Mouse (Mus musculus) left cerebral cortex, adult 8-10 months (tissue): ENCODE data around the gene Hnrnpk. TPM values are rescaled to one million over a fixed set of nuclear protein-coding genes. Genes with fewer than 3 reads are reported as not detected.
"Not testable (repeated sequence)": the region's sequence is repeated elsewhere in the genome, so short reads cannot be mapped to it uniquely, and the experiment has no call there.

ENCODE experiments used
- DNase-seq, 2 experiments: peaks; one replicate each; pipeline ENCODE4 v3.0.0; 2022; ENCODE audit warnings: low spot score in 2 of 2
- total RNA-seq, 4 experiments: library from RNA; stranded (reverse); gene quantifications; 2 replicates each; pipeline ENCODE4 v1.2.4; 2022

The Hnrnpk gene
- 100 to 1,000 TPM; 632 to 772 (median 717) TPM for total RNA-seq

GRCm38 (mm10) chr13:58403243-58403642, at the start of gene Hnrnpk:
TSS of gene Hnrnpk (minus strand) at chr13:58403343.
- DNase-seq: not testable (repeated sequence)

DNA sequence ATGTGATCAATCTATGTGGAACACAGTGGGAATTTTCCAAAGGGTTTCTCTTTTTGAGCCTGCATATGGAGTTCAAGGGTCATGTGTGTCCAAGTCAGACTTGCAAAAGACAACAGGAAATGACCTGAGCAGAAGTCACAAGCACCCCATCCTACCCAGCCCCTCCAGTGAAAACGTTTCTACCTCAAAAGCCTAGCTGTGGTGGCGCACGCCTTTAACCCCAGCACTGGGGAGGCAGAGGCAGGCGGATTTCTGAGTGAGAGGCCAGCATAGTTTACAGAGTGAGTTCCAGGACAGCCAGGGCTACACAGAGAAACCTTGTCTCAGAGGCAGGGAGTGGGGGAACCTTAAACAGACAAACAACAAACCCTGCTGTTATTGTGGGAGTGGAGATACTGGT, 49.1 kb upstream of the Hnrnpk start:
- DNase-seq: no peak

DNA sequence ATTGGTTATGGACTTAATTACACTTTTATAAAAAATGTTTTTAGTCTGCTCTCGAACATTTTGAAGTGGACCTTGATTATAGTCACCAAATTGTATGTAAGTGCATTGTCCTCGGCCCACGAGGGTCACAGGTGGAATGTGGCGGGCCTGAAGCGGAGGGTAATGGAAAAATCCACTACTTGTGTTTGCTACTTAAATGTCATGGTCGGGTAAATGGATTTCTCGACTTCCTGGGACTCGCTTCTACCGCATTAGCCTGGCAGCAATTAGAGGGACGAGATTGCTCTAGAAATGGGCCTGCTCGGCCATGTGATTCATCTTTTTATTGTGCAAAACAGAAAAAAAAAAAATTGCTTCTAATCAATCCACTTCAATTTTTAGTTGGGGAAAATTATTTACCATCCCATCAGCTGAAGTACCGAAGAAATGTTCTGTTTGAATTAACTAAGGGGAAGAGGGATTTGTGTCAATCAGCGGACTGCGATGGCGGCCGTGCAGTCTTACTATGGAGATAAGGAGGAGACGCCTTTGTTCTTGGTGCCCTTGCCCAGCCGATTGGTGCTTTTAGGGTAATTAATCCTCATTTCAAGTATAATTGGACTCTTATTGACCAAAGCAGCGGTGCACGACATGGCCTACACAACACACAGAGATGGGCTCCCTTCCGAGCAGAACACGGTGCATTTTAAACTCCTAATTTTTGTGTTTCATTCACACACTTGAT, 47.5 kb upstream of the Hnrnpk start:
- no peak for DNase-seq

GRCm38 (mm10) chr13:58446541-58446940, 43.4 kb upstream of the Hnrnpk start:
- DNase-seq: no peak

DNA sequence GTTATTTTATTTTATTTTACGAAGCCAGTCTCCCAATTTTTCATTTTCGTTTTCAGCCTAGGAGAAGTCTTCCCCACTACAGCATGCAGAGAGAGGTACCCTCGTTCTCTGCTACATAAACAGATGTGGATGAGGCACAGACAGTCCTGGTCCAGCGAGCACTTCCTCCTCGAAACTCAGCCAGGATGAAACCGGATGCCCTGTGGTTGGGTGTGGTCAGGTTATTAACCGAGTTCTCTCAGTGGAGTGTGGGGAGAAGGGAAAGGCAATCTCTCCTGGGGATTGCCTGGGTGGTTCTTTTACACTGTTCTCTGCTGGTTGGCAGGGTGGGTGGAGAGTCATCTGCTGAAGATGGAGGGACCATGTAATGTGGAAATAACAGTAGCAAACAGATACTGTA, 40.6 kb upstream of the Hnrnpk start:
- no peak for DNase-seq

- no peak for DNase-seq
These were observed 40.2 kb upstream of the Hnrnpk start for GRCm38 (mm10) chr13:58443326-58443725.

DNA sequence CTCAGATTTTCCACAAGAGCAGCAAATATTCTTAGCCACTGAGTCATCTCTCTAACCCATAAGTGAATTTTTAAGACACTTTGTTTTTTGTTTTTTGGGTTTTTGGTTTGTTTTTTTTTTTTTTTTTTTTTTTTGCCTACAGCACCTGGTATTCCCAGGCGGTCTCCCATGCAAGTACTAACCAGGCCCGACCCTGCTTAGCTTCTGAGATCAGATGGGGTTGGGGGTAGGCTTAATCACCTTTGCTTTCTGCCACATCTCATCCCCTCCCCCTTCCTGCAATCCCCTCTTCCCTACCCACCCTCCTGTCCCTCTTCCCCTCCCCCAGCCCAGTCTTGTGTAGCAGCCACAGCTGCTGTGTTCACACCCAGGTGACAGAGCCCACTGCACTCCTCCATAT, 36.6 kb upstream of the Hnrnpk start:
- no peak for DNase-seq

DNA sequence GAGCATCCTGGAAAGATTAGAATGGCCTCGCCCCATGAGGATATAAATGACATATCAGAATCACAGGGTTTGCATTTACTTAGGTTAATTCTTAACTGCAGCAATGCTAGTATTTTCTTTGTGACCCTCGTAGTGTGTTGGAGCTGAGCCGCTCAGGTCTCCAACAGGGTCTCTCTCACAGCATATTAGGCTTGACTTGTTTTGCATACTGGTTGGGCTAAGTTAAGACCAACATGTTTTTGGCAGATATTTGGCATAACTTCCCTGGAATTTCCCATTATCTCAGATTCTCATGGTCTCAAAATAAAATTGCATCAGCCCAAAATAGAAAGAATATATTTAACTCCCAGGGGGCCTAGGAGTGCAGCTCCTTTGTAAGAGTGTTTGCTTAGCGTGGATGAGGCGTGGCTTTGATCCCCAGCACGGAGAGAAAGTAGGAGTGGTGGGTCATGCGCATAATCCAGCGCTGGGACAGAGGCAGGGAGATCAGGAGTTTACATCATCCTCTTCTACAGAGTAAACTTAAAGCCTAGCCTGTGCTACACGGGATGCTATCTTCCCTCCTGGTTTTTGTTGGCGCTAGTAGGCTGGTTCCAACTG, 20.0 kb upstream of the Hnrnpk start:
- DNase-seq: no peak

DNA sequence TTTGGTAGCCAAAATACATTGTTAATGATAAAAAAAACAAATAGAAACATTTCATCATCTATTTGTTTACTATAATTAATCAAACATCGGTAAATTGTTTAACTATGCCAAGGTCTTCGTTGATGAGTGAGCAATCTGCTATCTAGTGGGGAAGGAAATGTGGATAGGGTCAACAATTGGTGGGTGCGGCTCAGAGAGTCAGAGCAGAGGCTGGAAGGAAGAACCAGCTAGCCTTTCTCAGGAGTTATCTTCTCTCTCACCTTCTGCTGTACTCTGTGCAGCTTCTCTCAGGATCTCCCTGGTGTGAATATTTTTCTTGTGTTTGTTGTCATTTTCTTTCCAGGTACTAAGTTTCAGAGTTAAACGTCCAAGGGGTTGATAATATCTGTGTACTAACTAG, 19.1 kb upstream of the Hnrnpk start:
- no peak for DNase-seq

GRCm38 (mm10) chr13:58421026-58421425, 17.9 kb upstream of the Hnrnpk start:
- DNase-seq: no peak

DNA sequence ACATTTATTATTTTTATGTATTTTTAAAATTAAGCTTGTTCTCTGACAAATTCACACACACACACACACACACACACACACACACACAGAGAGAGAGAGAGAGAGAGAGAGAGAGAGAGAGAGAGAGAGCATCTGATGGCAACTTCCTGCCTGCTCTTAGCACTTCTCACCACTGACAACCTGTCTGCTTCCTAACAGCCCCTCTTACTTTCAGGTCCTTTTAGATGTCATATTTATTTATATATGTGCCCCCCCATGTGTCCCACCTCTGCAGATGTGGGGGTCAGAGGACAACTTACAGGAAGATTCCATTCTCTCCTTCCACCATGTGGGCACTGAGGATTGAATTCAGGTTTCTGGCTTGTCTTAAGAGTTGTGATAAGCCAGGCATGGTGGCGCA, 16.1 kb upstream of the Hnrnpk start:
- DNase-seq: no peak

DNA sequence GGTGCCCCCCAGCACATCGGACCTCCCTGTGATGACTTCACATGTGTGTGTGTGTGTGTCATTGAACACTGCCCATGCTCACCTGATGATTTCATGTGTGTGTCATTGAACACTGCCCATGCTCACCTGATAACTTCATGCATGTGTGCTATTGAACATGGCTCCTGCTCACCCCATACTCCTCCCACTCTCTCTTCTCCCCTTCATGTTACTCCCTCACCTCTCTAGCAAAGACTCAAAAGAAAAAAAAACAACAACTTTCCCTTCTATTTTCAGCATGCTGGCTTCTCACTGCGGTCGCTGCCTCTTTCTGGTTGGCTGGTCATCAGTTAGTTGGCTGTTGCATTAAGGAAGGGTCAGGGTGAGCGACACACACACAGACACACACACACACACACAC, 15.5 kb upstream of the Hnrnpk start:
- no peak for DNase-seq

DNA sequence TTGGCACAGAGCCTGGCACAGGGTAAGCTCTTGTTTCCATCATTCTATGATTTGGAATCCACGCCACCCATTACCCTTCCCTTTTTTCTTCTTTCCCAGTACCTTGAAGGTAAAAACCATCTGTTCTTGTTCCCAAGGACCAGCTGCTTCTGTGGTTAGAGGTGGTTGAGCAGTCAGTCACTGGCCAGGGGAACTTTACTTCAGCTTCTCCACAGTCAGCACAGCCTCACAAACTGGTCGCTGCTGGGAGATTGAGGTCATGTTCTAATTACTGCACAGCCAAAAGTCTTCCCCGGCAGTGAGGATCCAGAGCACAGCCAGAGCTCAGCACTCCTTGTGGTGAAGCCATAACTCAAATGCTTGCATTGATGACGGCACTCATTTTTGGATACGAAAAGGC, 12.7 kb upstream of the Hnrnpk start:
- no peak for DNase-seq

DNA sequence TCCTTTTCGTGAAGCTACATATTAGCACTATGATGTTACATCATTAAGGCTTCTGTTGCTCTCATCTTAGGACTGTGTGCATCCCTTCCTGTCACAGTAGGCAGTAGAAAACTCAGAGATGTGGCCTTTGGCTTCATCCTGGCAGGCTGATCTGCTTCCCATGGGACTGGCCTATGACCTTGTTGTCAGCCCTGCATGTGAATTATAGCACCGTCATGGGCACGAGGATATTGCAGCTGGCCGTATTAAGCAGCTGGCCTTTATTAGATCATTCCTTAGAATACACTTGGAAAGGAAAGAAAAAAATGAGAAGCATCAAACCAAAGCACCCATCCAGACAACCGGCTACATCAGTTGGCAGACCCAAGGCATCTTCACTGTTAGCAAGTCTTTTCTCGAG, 12.2 kb upstream of the Hnrnpk start:
- no peak for DNase-seq

GRCm38 (mm10) chr13:58411073-58411472, 7.9 kb upstream of the Hnrnpk start:
- DNase-seq: no peak

- DNase-seq: no peak
These were observed 416 bp downstream of the Hnrnpk start for GRCm38 (mm10) chr13:58402744-58403110.

GRCm38 (mm10) chr13:58402003-58402743, 970 bp downstream of the Hnrnpk start, which contains the start of gene Rmi1:
TSS of gene Rmi1 (plus strand) at chr13:58402248.
- DNase-seq: peak; percentile 93 to 99

GRCm38 (mm10) chr13:58401135-58402002, 1.8 kb downstream of the Hnrnpk start:
- peak; percentile 28 to 63 for DNase-seq

DNA sequence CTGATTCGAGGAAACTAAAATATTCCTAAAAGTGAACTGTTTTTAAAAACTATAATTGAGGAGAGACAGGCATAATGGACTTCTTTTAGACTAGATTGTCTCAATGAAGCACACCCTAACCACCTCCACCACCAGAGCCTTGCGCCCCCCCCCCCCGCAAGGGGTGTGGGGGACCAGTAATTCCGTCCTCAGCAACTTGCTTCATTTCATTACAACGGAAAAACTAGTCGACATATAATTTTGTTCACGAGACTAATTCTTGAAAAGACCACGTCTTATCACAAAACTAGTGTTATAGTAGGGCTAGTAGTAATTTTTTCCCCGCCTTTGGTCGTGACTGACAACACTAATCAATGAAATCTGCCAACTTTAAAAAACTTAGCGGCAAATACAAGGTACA, 2.6 kb downstream of the Hnrnpk start:
- DNase-seq: no peak

GRCm38 (mm10) chr13:58397651-58398050, 5.5 kb downstream of the Hnrnpk start:
- no peak for DNase-seq

GRCm38 (mm10) chr13:58394392-58394791, 8.8 kb downstream of the Hnrnpk start:
- not testable (repeated sequence) for DNase-seq
